Mouse (Mus musculus) neural tube, embryonic 12.5 days (tissue): ENCODE measurements at regions not wholly inside any gene's neighbourhood (a gene's known extent, or its start where the extent isn't known, plus 50 kb on each side); places are given as distances from the start of the nearest gene placed in this dataset.
"Not testable (repeated sequence)": the region's sequence is repeated elsewhere in the genome, so short reads cannot be mapped to it uniquely, and the experiment has no call there.

ENCODE experiments used
- ATAC-seq: fragments of 200-750 bp; cut with Nextera tagmentation; 2 replicates; pipeline ENCODE4 v1.8.0; 2017; ENCODE audit warnings: low read depth, mild to moderate bottlenecking, moderate TSS enrichment, moderate library complexity; ENCODE audit not compliant: low FRiP score
- H3K27ac ChIP-seq: fragments of 300-500 bp; sonication (generic); 2 replicates; pipeline ENCODE4 v1.5.1; 2016
- H3K27me3 ChIP-seq: fragments of 300-500 bp; sonication (generic); replicated peaks from 2 replicates; pipeline ENCODE4 v1.6.1; 2016; ENCODE audit warnings: mild to moderate bottlenecking
- H3K36me3 ChIP-seq: fragments of 300-500 bp; sonication (generic); 2 replicates; pipeline ENCODE4 v1.6.1; 2016; ENCODE audit warnings: mild to moderate bottlenecking
- H3K4me1 ChIP-seq: fragments of 300-500 bp; sonication (generic); 2 replicates; pipeline ENCODE4 v1.6.1; 2016
- H3K4me2 ChIP-seq: fragments of 300-500 bp; sonication (generic); replicated peaks from 2 replicates; pipeline ENCODE4 v1.6.1; 2016; ENCODE audit warnings: mild to moderate bottlenecking
- H3K4me3 ChIP-seq: fragments of 300-500 bp; sonication (generic); 2 replicates; pipeline ENCODE4 v1.5.1; 2016
- H3K9ac ChIP-seq: fragments of 300-500 bp; sonication (generic); 2 replicates; pipeline ENCODE4 v1.6.1; 2016; ENCODE audit warnings: mild to moderate bottlenecking
- H3K9me3 ChIP-seq: fragments of 300-500 bp; sonication (generic); 2 replicates; pipeline ENCODE4 v1.6.1; 2016; ENCODE audit warnings: mild to moderate bottlenecking
- WGBS: fragments of 180-500 bp; shearing (Covaris S2); methylation state at CpG from one replicate; pipeline ENCODE4 v1.1.7; 2016; 5-methylcytosine and 5-hydroxymethylcytosine counted together

GRCm38 (mm10) chr5:148690823-148691197 lies 138.2 kb upstream of the Ubl3 start:
- Histone ChIP-seq H3K9ac (no peak overlapping the region), H3K27ac (no peak overlapping the region), H3K4me2 (no peak overlapping the region), H3K4me1 (no peaks in the 10 kb centered on the region; the same call in 1 of the 2 replicates), H3K4me3 (no peak overlapping the region), H3K9me3 (peaks cover 9% of the 10 kb centered on the region; the same call in 1 of the 2 replicates), H3K27me3 (no peaks in the 10 kb centered on the region), H3K36me3 (no peaks in the 10 kb centered on the region)
- no peak for ATAC-seq
- 75% methylated on average over 8 of the region's 8 CpGs for WGBS

GRCm38 (mm10) chr5:148690158-148690822 lies 137.7 kb upstream of the Ubl3 start:
- no peak overlapping the region for H3K4me2 ChIP-seq
- H3K36me3 ChIP-seq: no peaks in the 10 kb centered on the region
- no peak for ATAC-seq
- H3K4me3 ChIP-seq: no peak overlapping the region
- no peaks in the 10 kb centered on the region for H3K27me3 ChIP-seq
- H3K4me1 ChIP-seq: no peaks in the 10 kb centered on the region; the same call in 1 of the 2 replicates
- H3K9me3 ChIP-seq: peaks cover 6% of the 10 kb centered on the region; the same call in 1 of the 2 replicates
- WGBS: 75% methylated on average over 7 of the region's 7 CpGs
- no peak overlapping the region for H3K9ac ChIP-seq
- no peak overlapping the region for H3K27ac ChIP-seq

- no peaks in the 10 kb centered on the region for H3K9me3 ChIP-seq
- WGBS: 88% methylated on average over 9 of the region's 9 CpGs
- H3K27ac ChIP-seq: no peak overlapping the region
- no peak overlapping the region for H3K9ac ChIP-seq
- H3K4me3 ChIP-seq: no peak overlapping the region
- H3K4me1 ChIP-seq: no peaks in the 10 kb centered on the region; the same call in 1 of the 2 replicates
- H3K4me2 ChIP-seq: no peak overlapping the region
- ATAC-seq: no peak
- no peaks in the 10 kb centered on the region for H3K36me3 ChIP-seq
- H3K27me3 ChIP-seq: no peaks in the 10 kb centered on the region
Measured at GRCm38 (mm10) chr5:148689297-148689696, 136.7 kb upstream of the Ubl3 start.

DNA sequence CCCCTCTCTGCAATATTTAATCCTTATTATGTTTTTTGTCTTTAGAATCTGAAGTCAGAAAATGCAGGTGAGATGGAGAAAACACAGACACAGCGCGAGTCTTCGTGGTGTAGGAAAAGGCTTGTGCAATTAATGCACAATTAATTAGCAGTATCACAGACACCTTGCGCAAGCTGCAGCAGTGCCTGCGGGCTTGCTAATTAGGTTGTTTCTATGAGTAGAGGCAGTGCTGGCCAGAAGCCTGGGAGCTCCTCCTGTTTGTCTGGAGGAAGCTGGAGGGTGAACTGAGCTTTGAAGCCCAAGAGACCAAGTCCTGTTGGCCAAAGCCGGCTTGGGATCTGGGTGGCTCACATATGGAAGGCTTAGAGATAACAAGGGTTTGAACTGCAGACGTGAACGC lies 135.9 kb upstream of the Ubl3 start:
- Histone ChIP-seq H3K27me3 (no peaks in the 10 kb centered on the region), H3K27ac (no peak overlapping the region), H3K4me1 (no peaks in the 10 kb centered on the region; the same call in 1 of the 2 replicates), H3K36me3 (no peaks in the 10 kb centered on the region), H3K9ac (no peak overlapping the region), H3K4me3 (no peak overlapping the region), H3K4me2 (no peak overlapping the region), H3K9me3 (no peaks in the 10 kb centered on the region)
- WGBS: 84% methylated on average over 8 of the region's 8 CpGs
- ATAC-seq: no peak

GRCm38 (mm10) chr5:148687827-148688226 lies 135.2 kb upstream of the Ubl3 start:
- ATAC-seq: no peak
- H3K27me3 ChIP-seq: no peaks in the 10 kb centered on the region
- 71% methylated on average over 3 of the region's 3 CpGs for WGBS
- no peak overlapping the region for H3K4me3 ChIP-seq
- H3K4me1 ChIP-seq: no peaks in the 10 kb centered on the region
- no peak overlapping the region for H3K4me2 ChIP-seq
- H3K9me3 ChIP-seq: no peaks in the 10 kb centered on the region
- H3K36me3 ChIP-seq: no peaks in the 10 kb centered on the region
- H3K27ac ChIP-seq: no peak overlapping the region
- H3K9ac ChIP-seq: no peak overlapping the region

GRCm38 (mm10) chr5:148684216-148684615 lies 131.6 kb upstream of the Ubl3 start:
- Histone ChIP-seq H3K9ac (no peak overlapping the region), H3K4me3 (no peak overlapping the region), H3K36me3 (no peaks in the 10 kb centered on the region), H3K27ac (no peak overlapping the region), H3K27me3 (no peaks in the 10 kb centered on the region), H3K4me1 (no peaks in the 10 kb centered on the region), H3K4me2 (no peak overlapping the region), H3K9me3 (no peaks in the 10 kb centered on the region)
- no peak for ATAC-seq
- 78% methylated on average over 11 of the region's 11 CpGs for WGBS

GRCm38 (mm10) chr5:148682553-148682952 lies 130.0 kb upstream of the Ubl3 start:
- ATAC-seq: no peak
- Histone ChIP-seq H3K9me3 (no peaks in the 10 kb centered on the region), H3K4me3 (no peak overlapping the region), H3K4me1 (no peaks in the 10 kb centered on the region), H3K36me3 (no peaks in the 10 kb centered on the region), H3K27me3 (no peaks in the 10 kb centered on the region), H3K4me2 (no peak overlapping the region), H3K27ac (no peak overlapping the region), H3K9ac (no peak overlapping the region)
- 96% methylated on average over 6 of the region's 6 CpGs for WGBS

GRCm38 (mm10) chr5:148680341-148680740 lies 127.8 kb upstream of the Ubl3 start:
- WGBS: 91% methylated on average over 5 of the region's 5 CpGs

DNA sequence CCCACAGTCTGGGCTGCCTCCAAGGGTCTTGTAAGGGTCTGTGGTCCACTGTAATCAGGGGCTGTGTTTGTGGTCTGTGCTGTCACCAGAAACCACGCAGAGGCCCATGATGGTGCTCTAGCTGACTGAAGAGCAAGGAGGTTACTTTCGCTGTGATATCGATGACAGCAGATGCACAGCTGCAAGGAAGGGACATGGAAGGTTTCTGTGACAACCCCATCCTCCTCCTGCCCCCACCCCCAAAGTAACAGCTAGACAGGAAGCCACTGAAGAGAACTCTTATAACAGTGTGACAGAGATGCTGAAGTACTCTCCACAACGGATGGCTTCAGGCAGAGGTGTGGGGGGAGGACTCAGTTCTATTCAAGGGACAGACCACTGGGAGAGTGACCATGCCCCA lies 127.0 kb upstream of the Ubl3 start:
- Histone ChIP-seq H3K27me3 (no peaks in the 10 kb centered on the region), H3K4me3 (no peak overlapping the region), H3K9ac (no peak overlapping the region), H3K4me1 (no peaks in the 10 kb centered on the region), H3K4me2 (no peak overlapping the region), H3K27ac (no peak overlapping the region), H3K9me3 (no peaks in the 10 kb centered on the region), H3K36me3 (no peaks in the 10 kb centered on the region)
- ATAC-seq: no peak
- WGBS: 93% methylated on average over 4 of the region's 4 CpGs

More at GRCm38 (mm10) chr5:148680341-148680740, 127.8 kb upstream of the Ubl3 start:
- H3K36me3 ChIP-seq: no peaks in the 10 kb centered on the region
- H3K9me3 ChIP-seq: no peaks in the 10 kb centered on the region
- no peak overlapping the region for H3K27ac ChIP-seq
- no peak overlapping the region for H3K9ac ChIP-seq
- ATAC-seq: no peak
- H3K4me1 ChIP-seq: no peaks in the 10 kb centered on the region
- H3K4me3 ChIP-seq: no peak overlapping the region
- H3K4me2 ChIP-seq: no peak overlapping the region
- H3K27me3 ChIP-seq: no peaks in the 10 kb centered on the region

GRCm38 (mm10) chr5:148678285-148678937 lies 125.8 kb upstream of the Ubl3 start:
- not testable (repeated sequence) for H3K4me1 ChIP-seq, H3K9me3 ChIP-seq, H3K36me3 ChIP-seq, H3K4me3 ChIP-seq, ATAC-seq, H3K4me2 ChIP-seq, H3K27ac ChIP-seq, H3K9ac ChIP-seq, H3K27me3 ChIP-seq
- 96% methylated on average over 12 of the region's 12 CpGs for WGBS

DNA sequence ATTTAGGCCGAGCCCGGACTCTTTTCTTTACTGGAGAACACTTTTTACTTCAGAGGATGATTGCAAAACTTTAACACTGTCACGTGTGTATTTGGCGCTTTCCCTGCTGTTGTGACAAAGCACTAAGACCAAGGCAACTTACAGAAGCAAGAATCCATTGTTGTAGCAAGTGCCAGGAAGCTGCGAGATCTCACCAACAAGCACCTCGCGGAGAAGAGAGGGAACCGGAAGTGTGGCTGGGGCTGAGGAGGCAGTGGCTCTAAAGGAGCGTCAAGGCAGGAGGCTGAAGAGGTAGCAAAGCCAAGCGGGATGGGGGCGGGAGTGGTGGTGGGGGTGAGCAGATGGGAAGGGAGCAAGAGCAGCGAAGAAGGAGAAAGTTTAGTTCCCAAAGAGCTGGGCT lies 121.7 kb upstream of the Ubl3 start:
- H3K36me3 ChIP-seq: no peaks in the 10 kb centered on the region
- no peaks in the 10 kb centered on the region for H3K4me1 ChIP-seq
- ATAC-seq: no peak
- H3K4me3 ChIP-seq: no peak overlapping the region
- H3K27me3 ChIP-seq: no peaks in the 10 kb centered on the region
- H3K4me2 ChIP-seq: no peak overlapping the region
- WGBS: 86% methylated on average over 12 of the region's 12 CpGs
- no peak overlapping the region for H3K9ac ChIP-seq
- H3K27ac ChIP-seq: no peak overlapping the region
- no peaks in the 10 kb centered on the region for H3K9me3 ChIP-seq

DNA sequence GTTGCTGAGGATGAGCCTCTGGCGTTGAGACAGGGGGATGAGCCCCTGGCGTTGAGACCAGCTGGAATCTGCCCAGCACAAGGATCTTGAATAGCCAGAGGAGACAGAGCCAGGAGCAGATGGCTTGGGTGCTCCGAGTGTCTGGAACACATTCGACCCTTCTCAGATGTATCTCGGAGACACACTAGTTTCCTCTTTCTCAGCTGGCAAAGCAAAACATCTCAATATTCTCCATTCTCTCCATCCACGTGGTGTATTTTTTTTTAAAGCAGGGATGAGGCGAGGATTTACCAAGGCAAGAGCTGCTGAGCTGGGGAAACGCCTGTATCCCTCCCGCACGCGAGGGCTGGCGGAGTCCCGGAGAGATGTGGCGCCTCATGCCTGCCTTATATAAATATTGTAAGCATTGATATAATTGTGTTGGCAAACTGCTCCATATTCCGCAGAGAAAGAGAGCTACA lies 109.7 kb upstream of the Ubl3 start:
- WGBS: 78% methylated on average over 15 of the region's 15 CpGs
- H3K36me3 ChIP-seq: no peaks in the 10 kb centered on the region

GRCm38 (mm10) chr5:148661120-148661519 lies 108.5 kb upstream of the Ubl3 start:
- H3K4me3 ChIP-seq: no peak overlapping the region
- no peak overlapping the region for H3K4me2 ChIP-seq
- no peaks in the 10 kb centered on the region for H3K36me3 ChIP-seq
- no peak overlapping the region for H3K9ac ChIP-seq
- no peaks in the 10 kb centered on the region for H3K4me1 ChIP-seq
- ATAC-seq: no peak
- no peak overlapping the region for H3K27ac ChIP-seq
- WGBS: 85% methylated on average over 4 of the region's 4 CpGs
- H3K27me3 ChIP-seq: no peaks in the 10 kb centered on the region
- 0 out of 2 replicates have a peak, but pooled peaks cover 5% of the 10 kb centered on the region for H3K9me3 ChIP-seq

More for the DNA sequence above, 109.7 kb upstream of the Ubl3 start:
- 0 out of 2 replicates have a peak, but pooled peaks cover 5% of the 10 kb centered on the region for H3K9me3 ChIP-seq
- no peak overlapping the region for H3K4me2 ChIP-seq
- no peak overlapping the region for H3K4me3 ChIP-seq
- H3K27ac ChIP-seq: no peak overlapping the region
- H3K4me1 ChIP-seq: no peaks in the 10 kb centered on the region
- H3K27me3 ChIP-seq: no peaks in the 10 kb centered on the region
- H3K9ac ChIP-seq: no peak overlapping the region
- ATAC-seq: no peak
